Mouse (Mus musculus): ENCODE results near the gene Dlg4. TPM values are rescaled to one million over a fixed set of nuclear protein-coding genes. Genes with fewer than 3 reads are reported as not detected.

Gene Dlg4
- polyA plus RNA-seq, 1 experiment = 5.5 TPM

DNA sequence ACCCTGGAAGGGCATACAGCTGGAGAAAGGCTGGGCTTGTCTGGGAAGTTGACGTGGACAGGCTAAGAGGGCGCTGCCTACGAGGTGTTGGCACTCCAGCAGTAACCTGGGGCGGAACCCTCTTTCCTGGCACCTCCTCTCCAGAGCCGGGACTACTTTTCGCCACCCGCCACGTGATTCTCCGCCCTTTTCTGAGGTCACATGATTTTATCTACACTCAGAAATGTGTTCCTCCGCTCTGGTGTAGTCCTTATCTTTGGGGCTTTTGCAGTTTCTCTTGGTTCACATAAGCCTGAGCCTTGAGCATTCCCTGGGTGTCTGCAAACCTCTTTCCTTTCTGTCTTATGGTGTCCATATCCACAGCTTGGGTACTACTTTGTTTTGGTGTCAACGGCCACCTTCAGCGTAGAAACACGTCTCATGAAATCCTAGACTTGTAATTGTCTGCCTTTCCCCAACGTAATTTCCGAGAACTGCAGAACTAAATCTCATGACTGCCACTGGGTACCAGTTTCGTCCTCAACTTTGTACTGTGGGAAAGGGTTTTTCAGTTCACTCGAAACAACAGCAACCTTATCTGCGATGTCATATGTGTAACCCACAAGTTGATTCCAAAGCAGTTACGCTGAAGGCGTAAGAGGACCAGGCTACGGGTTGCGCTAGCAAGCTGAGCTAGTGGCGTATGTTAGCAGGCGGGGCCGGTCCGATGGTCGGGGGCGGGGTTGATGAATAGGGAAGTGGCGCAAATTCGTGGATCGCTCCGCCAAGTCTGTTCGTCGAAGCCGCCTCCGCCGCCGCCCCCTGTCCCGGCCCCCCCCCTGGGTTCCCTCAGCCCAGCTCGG lies 25.7 kb upstream of the Dlg4 start, which contains the start of gene Gabarap:
TSS of gene Gabarap (plus strand) at position 294 of the 842 bp plus-strand sequence.
- TF ChIP-seq POLR2A (IDR thresholded peaks at IDR 0.05; ENCODE audit: low read depth, low read length) (peak; percentile 64; the same call in 1 of the 2 replicates), CTCF (IDR thresholded peaks at IDR 0.05; ENCODE audit: extremely low read depth, insufficient read length, insufficient replicate concordance, low read depth, low read length) (no peak)
- under 1% methylated on average over 40 of the region's 40 CpGs for WGBS

DNA sequence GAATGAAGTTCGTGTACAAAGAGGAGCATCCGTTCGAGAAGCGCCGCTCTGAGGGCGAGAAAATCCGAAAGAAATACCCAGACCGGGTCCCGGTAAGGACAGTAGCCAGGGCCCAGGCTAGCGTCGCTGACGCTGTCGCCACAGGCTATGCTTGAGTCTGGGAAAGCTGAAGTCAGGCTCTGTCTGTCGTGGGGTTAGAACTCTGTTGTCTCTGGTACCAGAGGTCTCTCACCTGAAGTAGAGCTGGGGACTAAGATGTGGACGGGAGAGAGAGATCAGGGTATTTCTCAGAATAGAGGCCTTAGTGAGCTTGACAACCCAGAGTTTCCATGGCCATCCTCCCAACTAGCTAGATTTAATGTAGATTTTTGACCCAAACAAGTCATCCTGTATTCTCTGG lies 25.0 kb upstream of the Dlg4 start:
- Histone ChIP-seq H3K36me3 (ENCODE audit: control insufficient read depth, insufficient read depth, low read length) (peaks cover 42% of the 10 kb centered on the region), H3K27me3 (ENCODE audit: control insufficient read depth, insufficient read depth, low read length) (no peaks in the 10 kb centered on the region), H3K4me1 (ENCODE audit: control insufficient read depth, insufficient read depth, insufficient read length, low read length) (peaks cover 5% of the 10 kb centered on the region), H3K4me3 (ENCODE audit: low read depth, low read length) (peak overlapping the region; percentile 86), H3K27ac (ENCODE audit: insufficient read depth, low read depth, low read length) (peak overlapping the region; percentile 96)
- under 1% methylated on average over 15 of the region's 15 CpGs for WGBS
- TF ChIP-seq POLR2A (IDR thresholded peaks at IDR 0.05; ENCODE audit: low read depth, low read length) (no peak), CTCF (IDR thresholded peaks at IDR 0.05; ENCODE audit: extremely low read depth, insufficient read length, insufficient replicate concordance, low read depth, low read length) (no peak)

More for the DNA sequence above, 25.7 kb upstream of the Dlg4 start, which contains the start of gene Gabarap:
- Histone ChIP-seq H3K4me1 (ENCODE audit: control insufficient read depth, insufficient read depth, insufficient read length, low read length) (peaks cover 5% of the 10 kb centered on the region), H3K4me3 (ENCODE audit: low read depth, low read length) (peak within 1 kb of the TSS; percentile 86), H3K27me3 (ENCODE audit: control insufficient read depth, insufficient read depth, low read length) (no peaks in the 10 kb centered on the region), H3K36me3 (ENCODE audit: control insufficient read depth, insufficient read depth, low read length) (peaks cover 47% of the 10 kb centered on the region), H3K27ac (ENCODE audit: insufficient read depth, low read depth, low read length) (peak within 1 kb of the TSS; percentile 99)

DNA sequence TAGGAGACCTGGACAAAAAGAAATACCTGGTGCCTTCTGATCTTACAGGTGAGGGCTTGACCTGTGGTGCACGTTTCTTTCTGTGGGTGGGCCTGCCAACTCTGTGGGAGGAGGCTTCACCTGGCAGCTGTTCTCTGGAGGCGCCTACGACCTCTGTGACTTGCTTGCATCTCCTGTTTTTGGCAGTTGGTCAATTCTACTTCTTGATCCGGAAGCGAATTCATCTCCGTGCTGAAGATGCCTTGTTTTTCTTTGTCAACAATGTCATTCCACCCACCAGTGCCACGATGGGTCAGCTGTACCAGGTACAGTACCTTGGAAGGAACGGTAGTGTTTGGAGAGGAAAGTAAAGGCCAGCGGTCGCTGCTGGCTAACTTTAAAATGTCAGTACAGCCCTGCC lies 24.3 kb upstream of the Dlg4 start:
- TF ChIP-seq CTCF (IDR thresholded peaks at IDR 0.05; ENCODE audit: extremely low read depth, insufficient read length, insufficient replicate concordance, low read depth, low read length) (no peak), POLR2A (IDR thresholded peaks at IDR 0.05; ENCODE audit: low read depth, low read length) (no peak)
- Histone ChIP-seq H3K27me3 (ENCODE audit: control insufficient read depth, insufficient read depth, low read length) (no peaks in the 10 kb centered on the region), H3K4me3 (ENCODE audit: low read depth, low read length) (peak overlapping the region; percentile 54), H3K27ac (ENCODE audit: insufficient read depth, low read depth, low read length) (peak overlapping the region; percentile 6; the same call in 1 of the 2 replicates), H3K4me1 (ENCODE audit: control insufficient read depth, insufficient read depth, insufficient read length, low read length) (peaks cover 5% of the 10 kb centered on the region), H3K36me3 (ENCODE audit: control insufficient read depth, insufficient read depth, low read length) (peaks cover 37% of the 10 kb centered on the region)
- 32% methylated on average over 10 of the region's 10 CpGs for WGBS

DNA sequence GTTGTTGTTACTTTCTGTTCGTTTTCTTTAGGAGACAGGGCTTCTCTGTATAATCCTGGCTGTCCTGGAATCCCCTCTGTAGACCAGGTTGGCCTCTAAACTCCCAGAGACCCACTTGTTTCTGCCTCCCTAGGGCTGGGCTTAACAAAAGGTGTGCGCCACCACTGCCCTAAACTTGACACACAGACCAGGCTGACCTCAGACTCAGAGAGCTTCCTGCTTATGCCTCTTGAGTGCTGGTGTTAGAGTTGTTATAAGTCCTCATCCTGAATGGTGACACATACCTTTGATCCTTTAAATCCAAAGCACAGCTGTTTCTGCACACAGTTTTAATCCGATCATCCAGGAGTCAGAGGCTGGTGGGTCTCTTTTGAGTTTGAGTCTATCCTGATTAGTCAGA lies 23.8 kb upstream of the Dlg4 start:
- no peak overlapping the region for H3K4me3 ChIP-seq (ENCODE audit: low read depth, low read length)
- peaks cover 5% of the 10 kb centered on the region for H3K4me1 ChIP-seq (ENCODE audit: control insufficient read depth, insufficient read depth, insufficient read length, low read length)
- TF ChIP-seq CTCF (IDR thresholded peaks at IDR 0.05; ENCODE audit: extremely low read depth, insufficient read length, insufficient replicate concordance, low read depth, low read length) (no peak), POLR2A (IDR thresholded peaks at IDR 0.05; ENCODE audit: low read depth, low read length) (no peak)
- WGBS = 79% methylated on average over 3 of the region's 3 CpGs
- peaks cover 38% of the 10 kb centered on the region for H3K36me3 ChIP-seq (ENCODE audit: control insufficient read depth, insufficient read depth, low read length)
- no peaks in the 10 kb centered on the region for H3K27me3 ChIP-seq (ENCODE audit: control insufficient read depth, insufficient read depth, low read length)
- H3K27ac ChIP-seq (ENCODE audit: insufficient read depth, low read depth, low read length) = no peak overlapping the region

DNA sequence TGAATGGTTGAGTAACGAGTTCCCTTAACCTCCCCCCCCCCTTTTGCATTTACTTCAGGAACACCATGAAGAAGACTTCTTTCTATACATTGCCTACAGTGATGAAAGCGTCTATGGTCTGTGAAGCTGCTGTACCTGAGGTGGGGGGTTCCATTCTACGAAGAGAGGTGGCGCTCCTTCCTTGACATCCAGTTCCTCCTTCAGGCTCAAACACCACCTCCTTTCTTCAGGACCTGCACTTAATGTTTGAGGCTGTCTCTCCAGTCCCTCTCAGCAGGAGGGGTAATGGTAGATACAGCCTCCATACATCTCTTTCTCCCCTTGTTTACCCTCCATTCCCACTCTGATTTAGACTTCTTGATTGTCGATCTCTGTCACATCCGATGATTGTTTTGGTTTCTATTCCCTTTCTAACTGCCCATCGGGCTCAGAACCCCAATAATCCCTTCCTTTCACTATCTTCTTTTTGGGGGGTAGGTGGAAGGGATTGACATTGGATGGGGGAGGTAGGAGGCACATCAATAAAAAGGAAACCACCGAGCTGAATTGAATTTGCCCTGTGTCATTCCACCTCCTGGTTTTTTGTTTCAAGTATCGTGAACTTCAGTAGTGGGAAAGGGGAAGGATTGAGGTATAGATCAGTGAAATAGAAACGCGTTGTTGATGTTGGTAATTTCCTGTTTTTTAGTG lies 22.2 kb upstream of the Dlg4 start:
- Histone ChIP-seq H3K36me3 (ENCODE audit: control insufficient read depth, insufficient read depth, low read length) (peaks cover 41% of the 10 kb centered on the region), H3K27ac (ENCODE audit: insufficient read depth, low read depth, low read length) (no peak overlapping the region), H3K4me1 (ENCODE audit: control insufficient read depth, insufficient read depth, insufficient read length, low read length) (peaks cover 5% of the 10 kb centered on the region), H3K4me3 (ENCODE audit: low read depth, low read length) (no peak overlapping the region), H3K27me3 (ENCODE audit: control insufficient read depth, insufficient read depth, low read length) (no peaks in the 10 kb centered on the region)
- TF ChIP-seq POLR2A (IDR thresholded peaks at IDR 0.05; ENCODE audit: low read depth, low read length) = no peak
- TF ChIP-seq CTCF (IDR thresholded peaks at IDR 0.05; ENCODE audit: extremely low read depth, insufficient read length, insufficient replicate concordance, low read depth, low read length) = no peak
- 78% methylated on average over 11 of the region's 11 CpGs for WGBS

DNA sequence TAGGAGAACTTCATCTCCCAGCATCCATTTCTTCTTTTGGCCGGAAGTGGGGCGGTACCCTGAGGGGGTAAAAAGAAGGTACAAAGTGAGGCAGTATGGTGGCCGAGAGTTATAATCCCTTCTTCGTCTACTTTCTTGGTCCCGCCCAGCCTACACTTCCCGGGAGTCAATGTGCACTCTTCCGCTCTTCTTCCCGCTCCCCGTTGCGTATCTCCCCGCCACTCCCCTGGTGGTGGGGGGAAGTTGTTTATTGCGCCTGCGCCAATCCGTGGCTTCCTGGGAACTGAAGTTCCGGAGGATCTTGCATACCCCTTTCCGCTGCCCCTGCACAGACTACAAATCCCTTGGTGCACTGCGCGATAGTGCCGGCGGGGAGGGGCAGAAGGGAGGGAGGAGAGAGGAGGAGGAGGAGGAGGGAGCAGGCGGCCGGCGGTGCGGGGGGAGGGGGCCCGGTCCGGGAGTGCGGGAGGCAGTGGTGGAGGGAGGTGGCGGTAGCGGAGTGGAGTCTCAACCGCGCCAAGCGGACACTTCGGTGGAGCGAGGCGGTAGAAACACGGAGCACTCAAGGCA lies 21.3 kb upstream of the Dlg4 start, which contains the start of gene Phf23:
TSS of gene Phf23 (plus strand) at position 387 of the 570 bp plus-strand sequence.
- TF ChIP-seq POLR2A (IDR thresholded peaks at IDR 0.05; ENCODE audit: low read depth, low read length) (peak; percentile 83), CTCF (IDR thresholded peaks at IDR 0.05; ENCODE audit: extremely low read depth, insufficient read length, insufficient replicate concordance, low read depth, low read length) (peak; percentile 32; the same call in 1 of the 2 replicates)
- H3K27me3 ChIP-seq (ENCODE audit: control insufficient read depth, insufficient read depth, low read length) = no peaks in the 10 kb centered on the region
- H3K4me3 ChIP-seq (ENCODE audit: low read depth, low read length) = peak within 1 kb of the TSS; percentile 91
- WGBS = under 1% methylated on average over 36 of the region's 36 CpGs
- H3K4me1 ChIP-seq (ENCODE audit: control insufficient read depth, insufficient read depth, insufficient read length, low read length) = peaks cover 5% of the 10 kb centered on the region
- peak within 1 kb of the TSS; percentile 89 for H3K27ac ChIP-seq (ENCODE audit: insufficient read depth, low read depth, low read length)
- peaks cover 38% of the 10 kb centered on the region for H3K36me3 ChIP-seq (ENCODE audit: control insufficient read depth, insufficient read depth, low read length)

All from small intestine, adult 2 months (tissue).